Mouse (Mus musculus) limb, embryonic 10.5 days (tissue): ENCODE results near the gene Tnfaip8l1. TPM values are rescaled to one million over a fixed set of nuclear protein-coding genes. Genes with fewer than 3 reads are reported as not detected.
A peak's percentile ranks its signal among the peaks of the same experiment; 100 is the strongest.

Experiments
- DNase-seq: peaks from one replicate; pipeline ENCODE4 v3.0.0-alpha.2; 2017; ENCODE audit warnings: low spot score
- H3K27ac ChIP-seq: fragments of 300-500 bp; sonication (generic); 2 replicates; pipeline ENCODE4 v1.5.1; 2016; ENCODE audit warnings: mild to moderate bottlenecking
- H3K27me3 ChIP-seq: fragments of 300-500 bp; sonication (generic); 2 replicates; pipeline ENCODE4 v1.6.1; 2016; ENCODE audit warnings: low read depth, mild to moderate bottlenecking; ENCODE audit not compliant: poor library complexity, severe bottlenecking
- H3K36me3 ChIP-seq: fragments of 300-500 bp; sonication (generic); 2 replicates; pipeline ENCODE4 v1.6.1; 2016; ENCODE audit warnings: mild to moderate bottlenecking, moderate library complexity
- H3K4me1 ChIP-seq: fragments of 300-500 bp; sonication (generic); 2 replicates; pipeline ENCODE4 v1.6.1; 2016
- H3K4me3 ChIP-seq: fragments of 300-500 bp; sonication (generic); 2 replicates; pipeline ENCODE4 v1.5.1; 2016; ENCODE audit warnings: mild to moderate bottlenecking, moderate library complexity
- H3K9me3 ChIP-seq: fragments of 300-500 bp; sonication (generic); replicated peaks from 2 replicates; pipeline ENCODE4 v1.6.1; 2016; ENCODE audit warnings: mild to moderate bottlenecking
- WGBS: fragments of 180-500 bp; shearing (Covaris S2); methylation state at CpG from one replicate; pipeline ENCODE4 v1.1.7; 2016; 5-methylcytosine and 5-hydroxymethylcytosine counted together
- polyA plus RNA-seq: library from polyadenylated mRNA; unstranded; fragments of >200 nt; fragmentation: Nextera tagmentation; extraction: Ambion mirVana; gene quantifications from 2 replicates; pipeline ENCODE4 v1.2.1, GENCODE M21; 2016

Gene Tnfaip8l1
- polyA plus RNA-seq, 1 experiment from 2014 or later = 10.6 TPM

DNA sequence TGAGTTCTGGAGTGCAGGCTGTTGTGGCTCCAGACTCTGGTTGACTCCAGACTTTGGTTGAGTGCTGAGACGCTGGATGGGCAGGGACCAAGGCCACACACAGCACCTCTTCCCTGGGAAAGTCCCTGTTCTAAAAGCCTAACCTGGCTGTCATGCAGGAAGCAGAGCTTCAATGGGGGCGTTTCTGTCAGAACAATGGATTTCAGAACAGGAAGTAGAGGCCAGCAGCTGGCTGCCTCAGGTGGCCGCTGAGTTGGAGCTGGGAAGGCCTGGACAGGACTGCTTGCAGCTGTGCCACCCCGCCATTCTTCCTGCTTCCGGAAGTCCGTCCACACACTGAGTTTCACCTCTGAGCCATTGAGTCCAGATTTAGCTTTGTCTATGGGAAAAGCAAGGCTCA lies 7.6 kb downstream of the Tnfaip8l1 start:
- H3K36me3 ChIP-seq = peaks cover 6% of the 10 kb centered on the region
- 76% methylated on average over 6 of the region's 6 CpGs for WGBS
- peak overlapping the region; percentile 61 for H3K27ac ChIP-seq
- H3K9me3 ChIP-seq = no peaks in the 10 kb centered on the region
- peaks cover 16% of the 10 kb centered on the region for H3K4me1 ChIP-seq
- peak; percentile 41 for DNase-seq
- no peak overlapping the region for H3K4me3 ChIP-seq
- H3K27me3 ChIP-seq = no peaks in the 10 kb centered on the region

DNA sequence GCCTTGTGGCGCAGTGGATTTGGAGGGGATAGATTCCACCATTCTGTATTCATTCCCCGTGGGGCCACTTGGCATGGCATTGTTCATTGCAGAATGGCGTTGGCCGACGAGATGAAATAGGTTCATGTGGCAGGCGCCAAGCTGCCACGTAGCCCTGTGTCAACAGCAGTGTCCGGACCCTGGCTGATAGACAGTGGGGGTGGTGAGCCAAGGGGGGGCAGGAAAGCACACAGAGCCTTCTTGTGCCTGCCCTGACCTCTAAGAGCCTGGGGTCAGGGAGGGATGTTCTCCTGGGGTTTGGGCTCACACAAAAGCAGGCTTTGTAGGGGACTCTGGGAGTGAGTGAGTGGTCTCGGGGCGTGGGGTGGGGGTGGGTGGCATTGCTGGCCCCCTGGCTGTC lies 8.4 kb downstream of the Tnfaip8l1 start:
- Histone ChIP-seq H3K9me3 (no peaks in the 10 kb centered on the region), H3K36me3 (peaks cover 14% of the 10 kb centered on the region), H3K4me3 (no peak overlapping the region), H3K27ac (peak overlapping the region; percentile 61), H3K4me1 (peaks cover 16% of the 10 kb centered on the region), H3K27me3 (no peaks in the 10 kb centered on the region)
- 81% methylated on average over 10 of the region's 10 CpGs for WGBS
- no peak for DNase-seq

DNA sequence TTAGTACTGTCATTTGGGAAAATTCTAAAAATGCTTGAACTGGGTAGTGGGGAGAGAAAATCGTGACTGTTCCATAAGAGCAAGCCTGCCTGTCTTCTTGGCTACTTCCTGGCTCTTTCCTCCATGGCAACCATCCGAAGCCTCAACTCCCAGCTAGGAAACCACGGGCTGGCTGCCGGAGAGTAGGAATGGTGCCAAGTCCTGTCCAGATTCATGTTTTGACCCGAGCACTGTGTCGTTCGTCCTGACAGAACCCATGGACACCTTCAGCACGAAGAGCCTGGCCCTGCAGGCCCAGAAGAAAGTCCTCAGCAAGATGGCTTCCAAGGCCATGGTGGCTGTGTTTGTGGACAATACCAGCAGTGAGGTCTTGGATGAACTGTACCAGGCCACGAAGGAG lies 9.2 kb downstream of the Tnfaip8l1 start:
- no peaks in the 10 kb centered on the region for H3K27me3 ChIP-seq
- no peaks in the 10 kb centered on the region for H3K9me3 ChIP-seq
- H3K27ac ChIP-seq = 0 out of 2 replicates have a peak overlapping the region, but pooled peaks have one; percentile 42
- DNase-seq = no peak
- H3K4me3 ChIP-seq = no peak overlapping the region
- peaks cover 16% of the 10 kb centered on the region for H3K4me1 ChIP-seq
- WGBS = 86% methylated on average over 9 of the region's 9 CpGs
- peaks cover 22% of the 10 kb centered on the region for H3K36me3 ChIP-seq

DNA sequence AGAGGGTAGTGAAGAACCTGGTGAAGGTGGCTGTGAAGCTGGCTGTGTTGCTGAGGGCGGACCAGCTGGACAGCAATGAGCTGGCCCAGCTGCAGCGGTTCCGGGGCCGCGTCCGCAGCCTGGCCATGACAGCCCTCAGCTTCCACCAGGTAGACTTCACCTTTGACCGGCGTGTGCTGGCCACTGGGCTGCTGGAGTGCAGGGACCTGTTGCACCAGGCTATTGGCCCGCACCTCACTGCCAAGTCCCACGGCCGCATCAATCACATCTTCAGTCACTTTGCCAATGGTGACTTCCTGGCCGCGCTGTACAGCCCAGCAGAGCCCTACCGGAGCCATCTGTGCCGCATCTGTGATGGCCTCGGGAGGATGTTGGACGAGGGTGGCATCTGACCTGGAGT lies 9.6 kb downstream of the Tnfaip8l1 start:
- DNase-seq = no peak
- no peaks in the 10 kb centered on the region for H3K9me3 ChIP-seq
- no peaks in the 10 kb centered on the region for H3K27me3 ChIP-seq
- H3K36me3 ChIP-seq = peaks cover 26% of the 10 kb centered on the region
- H3K4me3 ChIP-seq = no peak overlapping the region
- H3K4me1 ChIP-seq = peaks cover 16% of the 10 kb centered on the region
- WGBS = 92% methylated on average over 17 of the region's 17 CpGs
- 0 out of 2 replicates have a peak overlapping the region, but pooled peaks have one; percentile 42 for H3K27ac ChIP-seq

DNA sequence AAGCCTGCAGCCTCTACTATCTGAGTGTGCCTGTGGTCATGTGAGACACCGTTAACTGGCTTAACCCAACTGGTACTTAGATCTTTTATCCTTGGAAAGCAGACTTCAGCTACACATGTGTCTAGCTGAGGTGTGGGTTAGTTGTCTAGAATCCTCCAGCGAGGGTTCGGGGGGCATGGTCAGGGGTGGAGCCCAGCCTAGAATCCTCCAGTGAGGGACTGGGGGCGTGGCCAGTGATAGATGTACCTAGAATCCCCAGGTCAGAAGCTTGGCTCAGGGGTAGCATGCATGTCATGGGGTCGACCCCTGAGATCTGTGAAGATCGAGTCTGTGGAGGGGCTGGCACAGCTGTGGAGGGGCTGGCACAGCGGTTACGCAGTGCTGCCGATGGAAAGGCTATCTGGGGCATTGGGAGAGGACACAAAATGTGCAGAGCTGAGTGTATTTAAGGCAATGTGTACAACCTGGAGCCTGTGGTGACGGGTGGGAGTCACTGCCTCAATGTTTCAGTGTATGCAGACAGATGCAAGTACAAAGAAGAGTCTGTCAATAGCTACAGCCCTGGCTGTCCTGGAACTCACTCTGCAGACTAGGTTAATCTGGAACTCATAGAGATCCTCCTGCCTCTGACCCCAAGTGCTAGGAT lies 11.2 kb downstream of the Tnfaip8l1 start:
- H3K27ac ChIP-seq = no peak overlapping the region
- peaks cover 16% of the 10 kb centered on the region for H3K4me1 ChIP-seq
- no peak overlapping the region for H3K4me3 ChIP-seq
- H3K36me3 ChIP-seq = peaks cover 42% of the 10 kb centered on the region
- no peaks in the 10 kb centered on the region for H3K27me3 ChIP-seq
- WGBS = 53% methylated on average over 10 of the region's 10 CpGs
- no peak for DNase-seq
- no peaks in the 10 kb centered on the region for H3K9me3 ChIP-seq

DNA sequence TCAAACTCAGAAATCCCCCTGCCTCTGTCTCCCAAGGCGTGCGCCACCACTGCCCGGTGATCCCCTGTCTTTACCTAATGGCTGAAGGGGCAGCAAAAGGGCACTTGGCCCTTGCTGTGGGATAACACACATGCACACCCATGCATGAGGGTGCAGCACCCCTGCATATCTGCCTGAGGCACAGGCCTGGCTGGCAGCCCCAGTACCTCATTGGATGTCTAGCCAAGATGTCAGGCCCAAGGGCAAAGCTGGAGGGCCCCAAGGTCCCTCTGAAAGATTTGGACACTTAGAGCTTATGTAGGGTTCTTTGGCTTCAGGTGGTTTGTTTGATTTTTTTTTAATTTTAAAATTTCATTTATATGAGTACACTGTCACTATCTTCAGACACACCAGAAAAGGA lies 13.1 kb downstream of the Tnfaip8l1 start:
- Histone ChIP-seq H3K27ac (no peak overlapping the region), H3K27me3 (no peaks in the 10 kb centered on the region), H3K36me3 (peaks cover 61% of the 10 kb centered on the region), H3K9me3 (no peaks in the 10 kb centered on the region), H3K4me1 (peaks cover 8% of the 10 kb centered on the region), H3K4me3 (no peak overlapping the region)
- WGBS = 91% methylated on average over 3 of the region's 3 CpGs
- no peak for DNase-seq

DNA sequence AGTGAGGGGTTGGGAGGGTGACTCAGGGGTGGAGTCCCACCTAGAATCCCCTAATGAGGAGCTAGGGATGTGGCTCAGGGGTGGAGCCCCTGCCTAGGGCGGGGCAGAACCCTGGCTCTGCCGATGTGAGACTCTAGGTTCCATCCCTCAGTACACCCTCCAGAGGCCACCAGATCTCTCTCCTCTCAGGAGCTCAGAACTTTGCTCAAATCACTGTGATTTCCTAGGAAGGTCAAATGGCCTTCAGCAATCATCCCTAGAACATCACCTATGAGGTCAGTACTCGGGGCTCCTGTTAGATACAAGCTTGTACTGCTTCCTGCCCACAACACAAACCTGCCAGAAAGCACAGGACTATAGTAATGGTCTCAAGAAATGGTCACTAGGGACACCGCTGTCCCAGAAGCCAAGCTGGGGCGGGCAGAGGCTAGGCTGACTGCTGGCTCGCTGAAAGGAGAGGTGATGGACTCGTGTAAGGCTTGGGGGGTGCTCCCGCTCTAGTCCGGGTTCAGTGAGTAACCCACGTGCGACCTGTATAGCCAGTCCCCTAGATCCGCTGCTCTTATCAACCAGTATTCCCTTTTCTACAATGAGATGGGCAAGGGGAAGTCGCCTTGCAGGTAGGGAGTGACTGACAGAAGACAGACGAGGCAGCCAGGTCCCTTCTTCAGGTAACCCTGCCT lies 20.8 kb downstream of the Tnfaip8l1 start:
- Histone ChIP-seq H3K9me3 (no peaks in the 10 kb centered on the region), H3K4me1 (peaks cover 30% of the 10 kb centered on the region), H3K4me3 (peak overlapping the region; percentile 91), H3K27me3 (no peaks in the 10 kb centered on the region), H3K36me3 (peaks cover 62% of the 10 kb centered on the region), H3K27ac (peak overlapping the region; percentile 84)
- DNase-seq = no peak
- 2% methylated on average over 14 of the region's 14 CpGs for WGBS

DNA sequence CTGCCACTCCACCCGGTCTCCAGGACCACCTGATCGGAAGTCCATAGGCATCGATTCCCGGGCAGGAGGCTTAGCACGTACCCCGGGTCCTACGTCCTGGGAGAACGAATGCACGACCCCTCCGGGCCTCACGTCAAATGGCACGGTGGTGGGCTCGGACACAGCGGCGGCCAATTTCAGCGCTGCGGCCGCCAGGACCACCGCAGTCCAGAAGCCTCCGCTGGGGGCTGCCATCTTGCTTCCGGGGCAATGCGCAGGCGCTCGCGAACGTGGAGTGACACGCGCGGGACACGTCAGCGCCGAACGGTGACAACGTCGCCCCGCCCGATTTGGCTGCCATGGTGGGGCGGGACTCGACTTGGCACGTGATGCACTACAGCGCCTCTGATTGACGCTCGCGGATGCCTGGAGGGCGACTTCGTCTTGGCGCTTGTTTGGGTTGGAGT lies 21.4 kb downstream of the Tnfaip8l1 start, which contains the start of gene Mydgf:
Mydgf (minus strand) TSS at position 263 of the 446 bp plus-strand sequence.
- WGBS = under 1% methylated on average over 47 of the region's 47 CpGs

DNA sequence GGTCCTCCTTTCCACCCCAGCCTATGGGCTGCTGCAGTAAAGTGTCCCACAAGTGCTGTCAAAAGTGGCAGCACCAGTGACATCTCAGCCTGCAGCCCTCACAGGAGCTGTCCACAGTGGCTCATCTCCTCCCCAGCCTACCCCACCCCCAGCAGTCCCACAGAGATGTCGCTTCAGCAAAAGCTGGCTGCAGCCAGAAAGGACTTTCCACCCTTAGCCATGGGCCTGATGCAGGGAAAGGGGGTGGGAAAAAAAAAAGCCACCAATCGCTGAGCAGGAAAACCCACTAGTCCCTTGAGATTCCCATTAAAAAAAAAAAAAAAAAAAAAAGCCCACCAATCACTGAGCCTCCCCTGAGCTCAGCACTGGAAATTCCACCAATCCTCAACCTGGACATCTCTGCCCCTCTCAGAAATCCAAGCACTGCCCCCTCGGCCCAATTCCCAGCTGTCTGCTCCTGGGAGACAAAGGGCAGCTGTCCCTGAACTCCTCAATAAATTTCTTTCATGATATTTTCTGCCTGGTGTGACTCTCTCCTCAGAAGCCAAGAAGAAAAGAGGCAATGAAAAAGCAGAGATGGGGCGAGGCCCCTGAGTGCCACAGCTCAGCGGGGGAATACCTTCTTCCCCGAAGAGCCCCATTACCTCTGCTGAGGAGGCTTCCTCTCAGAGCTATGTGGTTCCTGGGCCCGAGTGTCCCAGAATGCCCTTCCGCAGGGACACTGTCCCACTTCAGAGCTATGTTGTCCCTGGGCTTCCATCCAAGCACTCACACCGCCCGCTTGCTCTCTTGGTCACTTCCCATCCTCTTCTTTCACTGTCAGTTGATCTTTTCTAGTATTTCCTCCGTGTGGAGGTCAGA lies 23.2 kb downstream of the Tnfaip8l1 start:
- H3K27me3 ChIP-seq = no peaks in the 10 kb centered on the region
- WGBS = 49% methylated on average over 11 of the region's 11 CpGs
- DNase-seq = no peak
- H3K9me3 ChIP-seq = no peaks in the 10 kb centered on the region
- no peak overlapping the region for H3K4me3 ChIP-seq
- peak overlapping the region; percentile 65 for H3K27ac ChIP-seq
- peaks cover 63% of the 10 kb centered on the region for H3K36me3 ChIP-seq
- peaks cover 30% of the 10 kb centered on the region for H3K4me1 ChIP-seq

More for the DNA sequence above, 21.4 kb downstream of the Tnfaip8l1 start, which contains the start of gene Mydgf:
- no peaks in the 10 kb centered on the region for H3K27me3 ChIP-seq
- H3K36me3 ChIP-seq = peaks cover 63% of the 10 kb centered on the region
- DNase-seq = peak; percentile 96
- H3K4me3 ChIP-seq = peak within 1 kb of the TSS; percentile 91
- no peaks in the 10 kb centered on the region for H3K9me3 ChIP-seq
- peaks cover 30% of the 10 kb centered on the region for H3K4me1 ChIP-seq
- H3K27ac ChIP-seq = peak within 1 kb of the TSS; percentile 84

DNA sequence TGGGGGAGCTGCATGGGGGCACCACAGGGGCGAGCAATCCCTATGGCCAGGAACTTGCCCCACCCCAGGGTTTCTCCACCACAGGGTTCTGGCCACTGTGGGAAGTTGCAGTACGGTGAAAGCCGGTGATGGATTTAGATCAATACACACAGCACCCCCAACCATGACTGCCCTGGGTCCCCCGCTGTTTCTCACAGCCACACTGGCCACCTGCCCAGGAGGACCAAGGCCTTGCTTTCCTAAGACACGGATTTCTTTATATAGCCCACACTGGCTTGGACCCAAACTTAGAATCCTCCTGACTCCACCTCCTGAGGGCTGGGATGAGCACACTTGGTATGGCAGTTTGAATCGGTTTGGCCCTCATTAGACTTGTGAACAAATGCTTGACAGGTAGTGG lies 29.0 kb downstream of the Tnfaip8l1 start:
- no peaks in the 10 kb centered on the region for H3K27me3 ChIP-seq
- no peak overlapping the region for H3K27ac ChIP-seq
- H3K4me1 ChIP-seq = no peaks in the 10 kb centered on the region
- no peak overlapping the region for H3K4me3 ChIP-seq
- WGBS = 90% methylated on average over 6 of the region's 6 CpGs
- no peak for DNase-seq
- no peaks in the 10 kb centered on the region for H3K9me3 ChIP-seq
- H3K36me3 ChIP-seq = peaks cover 96% of the 10 kb centered on the region

DNA sequence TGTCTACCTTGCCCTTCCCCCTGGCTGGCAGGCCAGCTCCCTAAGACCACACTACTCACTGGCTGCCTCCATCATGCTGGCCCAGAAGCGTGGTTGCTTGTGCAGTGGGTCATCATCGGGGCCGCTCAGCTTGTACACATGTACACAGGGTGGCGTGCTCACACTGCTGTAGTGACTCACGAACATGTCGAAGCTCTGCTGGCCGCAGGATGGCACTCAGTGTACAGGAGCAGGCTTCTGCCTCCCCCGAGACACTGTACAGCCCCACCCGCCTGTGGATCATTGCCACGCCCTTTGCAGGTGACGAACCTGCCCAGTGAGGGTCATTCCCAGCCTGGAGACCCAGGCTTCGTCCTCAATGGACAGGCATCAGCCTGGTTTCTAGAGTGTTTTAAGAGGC lies 32.1 kb downstream of the Tnfaip8l1 start:
- Histone ChIP-seq H3K27me3 (no peaks in the 10 kb centered on the region), H3K4me1 (no peaks in the 10 kb centered on the region), H3K9me3 (no peaks in the 10 kb centered on the region), H3K4me3 (no peak overlapping the region), H3K27ac (no peak overlapping the region), H3K36me3 (peaks cover 99% of the 10 kb centered on the region)
- WGBS = 95% methylated on average over 12 of the region's 12 CpGs
- no peak for DNase-seq

DNA sequence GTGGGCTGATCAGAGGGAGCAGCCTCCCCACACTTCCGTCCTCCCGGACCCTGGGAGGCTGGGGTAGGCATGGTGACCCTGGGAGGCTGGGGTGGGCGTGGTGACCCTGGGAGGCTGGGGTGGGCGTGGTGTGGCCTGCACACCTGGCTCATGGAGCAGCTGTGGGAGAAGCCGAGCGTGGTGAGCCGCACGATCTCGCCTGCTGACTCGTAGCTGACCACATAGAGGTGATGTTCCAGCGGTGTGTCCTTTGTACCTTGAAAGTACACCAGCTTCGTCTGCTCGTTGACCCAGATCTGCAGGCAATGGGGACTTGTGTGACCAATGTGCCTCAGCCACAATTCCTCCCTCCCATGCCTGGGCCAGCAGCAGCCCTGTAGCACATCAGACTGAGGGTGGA lies 32.5 kb downstream of the Tnfaip8l1 start:
- Histone ChIP-seq H3K27me3 (no peaks in the 10 kb centered on the region), H3K4me3 (no peak overlapping the region), H3K4me1 (no peaks in the 10 kb centered on the region), H3K36me3 (peaks cover 98% of the 10 kb centered on the region), H3K9me3 (no peaks in the 10 kb centered on the region), H3K27ac (no peak overlapping the region)
- DNase-seq = no peak
- 94% methylated on average over 13 of the region's 13 CpGs for WGBS

DNA sequence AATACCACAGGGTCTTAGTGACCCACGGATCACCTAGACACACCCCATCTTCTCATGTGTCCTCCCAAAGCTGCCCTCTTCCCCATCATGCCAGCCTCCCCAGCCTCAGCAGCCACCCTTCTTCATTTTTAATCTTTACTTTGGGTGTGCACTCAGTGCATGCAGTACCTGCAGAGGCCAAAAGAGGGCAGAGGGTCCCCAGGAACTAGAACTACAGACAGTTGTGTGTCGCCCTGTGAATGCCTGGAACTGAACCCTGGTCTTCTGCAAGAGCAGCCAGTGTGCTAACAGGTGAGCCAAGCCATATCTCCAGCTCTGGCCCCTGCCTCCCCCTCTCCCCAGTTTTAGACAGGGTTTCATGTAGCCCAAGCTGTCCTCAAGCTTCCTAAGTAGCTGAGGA lies 34.6 kb downstream of the Tnfaip8l1 start:
- Histone ChIP-seq H3K27ac (no peak overlapping the region), H3K4me1 (no peaks in the 10 kb centered on the region), H3K9me3 (no peaks in the 10 kb centered on the region), H3K27me3 (no peaks in the 10 kb centered on the region), H3K4me3 (no peak overlapping the region), H3K36me3 (peaks cover 99% of the 10 kb centered on the region)
- no peak for DNase-seq
- WGBS = 73% methylated on average over 2 of the region's 2 CpGs
